Mouse (Mus musculus) embryo, embryonic 10.5 days (tissue): Measurements from ENCODE around the gene Anapc11.
"Not testable (repeated sequence)": the region's sequence is repeated elsewhere in the genome, so short reads cannot be mapped to it uniquely, and the experiment has no call there.

ENCODE experiments used
- DNase-seq: peaks from one replicate; pipeline ENCODE4 v3.0.0-alpha.2; 2015; ENCODE audit warnings: low spot score

The Anapc11 gene

GRCm38 (mm10) chr11:120598283-120598989 is at the start of gene Anapc11, which contains the start of gene Alyref:
Gene Anapc11 (plus strand): TSS chr11:120598421.
Gene Alyref (minus strand): TSS chr11:120598365.
- peak; percentile 97 for DNase-seq

- no peak for DNase-seq
Observed at GRCm38 (mm10) chr11:120548786-120549167, 49.4 kb upstream of the Anapc11 start.

- DNase-seq, result peak; percentile 90
Observed at GRCm38 (mm10) chr11:120549168-120549945, 48.9 kb upstream of the Anapc11 start, which contains the start of gene Mcrip1. Gene Mcrip1 (minus strand): TSS chr11:120549727.

GRCm38 (mm10) chr11:120549986-120550809 is 48.0 kb upstream of the Anapc11 start:
- DNase-seq, result no peak

GRCm38 (mm10) chr11:120550810-120551440 is 47.3 kb upstream of the Anapc11 start, which contains the start of gene Ppp1r27:
Gene Ppp1r27 (minus strand): TSS chr11:120551132.
- DNase-seq, result no peak

- no peak for DNase-seq
Observed at GRCm38 (mm10) chr11:120552736-120553135, 45.5 kb upstream of the Anapc11 start.

GRCm38 (mm10) chr11:120554834-120555233 is 43.4 kb upstream of the Anapc11 start:
- no peak for DNase-seq

GRCm38 (mm10) chr11:120555260-120555659 is 43.0 kb upstream of the Anapc11 start:
- no peak for DNase-seq

GRCm38 (mm10) chr11:120558843-120559242 is 39.4 kb upstream of the Anapc11 start:
- not testable (repeated sequence) for DNase-seq

GRCm38 (mm10) chr11:120560952-120561728 is 37.1 kb upstream of the Anapc11 start:
- DNase-seq, result no peak

GRCm38 (mm10) chr11:120562949-120563348 is 35.3 kb upstream of the Anapc11 start:
- DNase-seq, result no peak

- no peak for DNase-seq
Observed at GRCm38 (mm10) chr11:120565114-120565513, 33.1 kb upstream of the Anapc11 start.

GRCm38 (mm10) chr11:120568324-120568723 is 29.9 kb upstream of the Anapc11 start:
- no peak for DNase-seq

GRCm38 (mm10) chr11:120571122-120571521 is 27.1 kb upstream of the Anapc11 start:
- DNase-seq, result no peak

GRCm38 (mm10) chr11:120571754-120572416 is 26.3 kb upstream of the Anapc11 start:
- no peak for DNase-seq

- DNase-seq, result no peak
Observed at GRCm38 (mm10) chr11:120572417-120572751, 25.8 kb upstream of the Anapc11 start.

- peak; percentile 99 for DNase-seq
Observed at GRCm38 (mm10) chr11:120572752-120573584, 25.3 kb upstream of the Anapc11 start, which contains the start of gene P4hb. Gene P4hb (minus strand): TSS chr11:120573253.

GRCm38 (mm10) chr11:120573585-120574277 is 24.5 kb upstream of the Anapc11 start:
- no peak for DNase-seq

- no peak for DNase-seq
Observed at GRCm38 (mm10) chr11:120574278-120574600, 24.0 kb upstream of the Anapc11 start.
